Mouse (Mus musculus): ENCODE data around the gene Tnc. TPM values are rescaled to one million over a fixed set of nuclear protein-coding genes. Genes with fewer than 3 reads are reported as not detected.

The Tnc gene
- polyA plus RNA-seq, 1 experiment from 2014 or later: 12.7 TPM

- H3K9ac ChIP-seq: no peak overlapping the region
Measured at GRCm38 (mm10) chr4:64065266-64065665, 18.5 kb upstream of the Tnc start.

GRCm38 (mm10) chr4:64058856-64059231, 12.0 kb upstream of the Tnc start:
- H3K27me3 ChIP-seq (replicated peaks): peaks cover 73% of the 10 kb centered on the region
- H3K36me3 ChIP-seq: no peaks in the 10 kb centered on the region
- no peak overlapping the region for H3K4me3 ChIP-seq
- WGBS: 14% methylated on average over 6 of the region's 6 CpGs
- no peaks in the 10 kb centered on the region for H3K9me3 ChIP-seq
- H3K9ac ChIP-seq: no peak overlapping the region
- H3K4me2 ChIP-seq: 0 out of 2 replicates have a peak overlapping the region, but pooled peaks have one; percentile 9
- H3K4me1 ChIP-seq: peaks cover 17% of the 10 kb centered on the region
- no peak for ATAC-seq (ENCODE audit: extremely low read depth, insufficient number of reproducible peaks, low FRiP score, low TSS enrichment)
- H3K27ac ChIP-seq (replicated peaks): 0 out of 2 replicates have a peak overlapping the region, but pooled peaks have one; percentile 17

More at GRCm38 (mm10) chr4:64065266-64065665, 18.5 kb upstream of the Tnc start:
- H3K4me3 ChIP-seq: peak overlapping the region; percentile 29
- no peak overlapping the region for H3K27ac ChIP-seq (replicated peaks)
- H3K9me3 ChIP-seq: no peaks in the 10 kb centered on the region
- no peaks in the 10 kb centered on the region for H3K36me3 ChIP-seq
- peak overlapping the region; percentile 56 for H3K4me2 ChIP-seq
- peaks cover 55% of the 10 kb centered on the region for H3K27me3 ChIP-seq (replicated peaks)
- WGBS: 13% methylated on average over 10 of the region's 10 CpGs
- peaks cover 15% of the 10 kb centered on the region; the same call in 1 of the 2 replicates for H3K4me1 ChIP-seq
- ATAC-seq (ENCODE audit: extremely low read depth, insufficient number of reproducible peaks, low FRiP score, low TSS enrichment): no peak; the same call in 1 of the 2 replicates

GRCm38 (mm10) chr4:64058048-64058855, 11.4 kb upstream of the Tnc start:
- Histone ChIP-seq H3K9ac (no peak overlapping the region), H3K4me1 (peaks cover 17% of the 10 kb centered on the region), H3K4me2 (0 out of 2 replicates have a peak overlapping the region, but pooled peaks have one; percentile 9), H3K27me3 (replicated peaks) (peaks cover 73% of the 10 kb centered on the region), H3K9me3 (no peaks in the 10 kb centered on the region), H3K27ac (replicated peaks) (0 out of 2 replicates have a peak overlapping the region, but pooled peaks have one; percentile 17), H3K4me3 (no peak overlapping the region), H3K36me3 (no peaks in the 10 kb centered on the region)
- WGBS: 11% methylated on average over 12 of the region's 12 CpGs
- peak; percentile 66; the same call in 1 of the 2 replicates for ATAC-seq (ENCODE audit: extremely low read depth, insufficient number of reproducible peaks, low FRiP score, low TSS enrichment)

GRCm38 (mm10) chr4:64048177-64048576, 1.4 kb upstream of the Tnc start:
- peaks cover 98% of the 10 kb centered on the region for H3K27me3 ChIP-seq (replicated peaks)
- no peak overlapping the region for H3K4me3 ChIP-seq
- no peaks in the 10 kb centered on the region for H3K36me3 ChIP-seq
- no peak for ATAC-seq (ENCODE audit: extremely low read depth, insufficient number of reproducible peaks, low FRiP score, low TSS enrichment)
- H3K27ac ChIP-seq (replicated peaks): no peak overlapping the region
- H3K4me2 ChIP-seq: no peak overlapping the region
- no peaks in the 10 kb centered on the region for H3K9me3 ChIP-seq
- peaks cover 11% of the 10 kb centered on the region for H3K4me1 ChIP-seq
- 64% methylated on average over 7 of the region's 7 CpGs for WGBS
- no peak overlapping the region for H3K9ac ChIP-seq

- 61% methylated on average over 4 of the region's 4 CpGs for WGBS
- no peak for ATAC-seq (ENCODE audit: extremely low read depth, insufficient number of reproducible peaks, low FRiP score, low TSS enrichment)
- H3K4me1 ChIP-seq: peaks cover 11% of the 10 kb centered on the region
- no peak overlapping the region for H3K9ac ChIP-seq
- H3K4me2 ChIP-seq: peak overlapping the region; percentile 73
- H3K27ac ChIP-seq (replicated peaks): no peak overlapping the region
- no peak overlapping the region for H3K4me3 ChIP-seq
- H3K27me3 ChIP-seq (replicated peaks): peaks cover 80% of the 10 kb centered on the region
- no peaks in the 10 kb centered on the region for H3K36me3 ChIP-seq
- H3K9me3 ChIP-seq: no peaks in the 10 kb centered on the region
Measured at GRCm38 (mm10) chr4:64043893-64044292, 2.9 kb downstream of the Tnc start.

GRCm38 (mm10) chr4:64043371-64043770, 3.4 kb downstream of the Tnc start:
- no peak for ATAC-seq (ENCODE audit: extremely low read depth, insufficient number of reproducible peaks, low FRiP score, low TSS enrichment)
- no peak overlapping the region for H3K9ac ChIP-seq
- 78% methylated on average over 6 of the region's 6 CpGs for WGBS
- H3K27ac ChIP-seq (replicated peaks): no peak overlapping the region
- no peak overlapping the region for H3K4me3 ChIP-seq
- H3K27me3 ChIP-seq (replicated peaks): peaks cover 74% of the 10 kb centered on the region
- H3K9me3 ChIP-seq: no peaks in the 10 kb centered on the region
- H3K4me2 ChIP-seq: no peak overlapping the region
- H3K4me1 ChIP-seq: peaks cover 11% of the 10 kb centered on the region
- no peaks in the 10 kb centered on the region for H3K36me3 ChIP-seq

- no peak overlapping the region for H3K4me2 ChIP-seq
- H3K9ac ChIP-seq: no peak overlapping the region
- no peaks in the 10 kb centered on the region for H3K9me3 ChIP-seq
- no peak overlapping the region for H3K4me3 ChIP-seq
- ATAC-seq (ENCODE audit: extremely low read depth, insufficient number of reproducible peaks, low FRiP score, low TSS enrichment): no peak
- H3K4me1 ChIP-seq: no peaks in the 10 kb centered on the region
- WGBS: 61% methylated on average over 2 of the region's 2 CpGs
- no peak overlapping the region for H3K27ac ChIP-seq (replicated peaks)
- H3K27me3 ChIP-seq (replicated peaks): peaks cover 33% of the 10 kb centered on the region
- no peaks in the 10 kb centered on the region for H3K36me3 ChIP-seq
Measured at GRCm38 (mm10) chr4:64039091-64039490, 7.7 kb downstream of the Tnc start.

GRCm38 (mm10) chr4:64037513-64037912, 9.3 kb downstream of the Tnc start:
- ATAC-seq (ENCODE audit: extremely low read depth, insufficient number of reproducible peaks, low FRiP score, low TSS enrichment): no peak
- 79% methylated on average over 2 of the region's 2 CpGs for WGBS
- Histone ChIP-seq H3K9ac (no peak overlapping the region), H3K4me1 (no peaks in the 10 kb centered on the region), H3K27ac (replicated peaks) (no peak overlapping the region), H3K4me2 (no peak overlapping the region), H3K27me3 (replicated peaks) (peaks cover 22% of the 10 kb centered on the region), H3K36me3 (no peaks in the 10 kb centered on the region), H3K4me3 (no peak overlapping the region), H3K9me3 (no peaks in the 10 kb centered on the region)

- Histone ChIP-seq H3K9me3 (no peaks in the 10 kb centered on the region), H3K4me1 (no peaks in the 10 kb centered on the region), H3K9ac (no peak overlapping the region), H3K36me3 (no peaks in the 10 kb centered on the region), H3K4me3 (no peak overlapping the region), H3K4me2 (no peak overlapping the region), H3K27me3 (replicated peaks) (0 out of 2 replicates have a peak, but pooled peaks cover 3% of the 10 kb centered on the region), H3K27ac (replicated peaks) (no peak overlapping the region)
- ATAC-seq (ENCODE audit: extremely low read depth, insufficient number of reproducible peaks, low FRiP score, low TSS enrichment): no peak
- 66% methylated on average over 1 of the region's 1 CpGs for WGBS
Measured at GRCm38 (mm10) chr4:64034724-64035123, 12.1 kb downstream of the Tnc start.

GRCm38 (mm10) chr4:64033191-64033590, 13.6 kb downstream of the Tnc start:
- WGBS: 54% methylated on average over 2 of the region's 2 CpGs
- Histone ChIP-seq H3K9me3 (no peaks in the 10 kb centered on the region), H3K4me2 (no peak overlapping the region), H3K4me1 (no peaks in the 10 kb centered on the region), H3K36me3 (no peaks in the 10 kb centered on the region), H3K27ac (replicated peaks) (no peak overlapping the region), H3K27me3 (replicated peaks) (0 out of 2 replicates have a peak, but pooled peaks cover 3% of the 10 kb centered on the region), H3K4me3 (no peak overlapping the region), H3K9ac (no peak overlapping the region)
- no peak for ATAC-seq (ENCODE audit: extremely low read depth, insufficient number of reproducible peaks, low FRiP score, low TSS enrichment)

GRCm38 (mm10) chr4:64029486-64029885, 17.3 kb downstream of the Tnc start:
- Histone ChIP-seq H3K27me3 (replicated peaks) (0 out of 2 replicates have a peak, but pooled peaks cover 3% of the 10 kb centered on the region), H3K9me3 (no peaks in the 10 kb centered on the region), H3K9ac (no peak overlapping the region), H3K27ac (replicated peaks) (no peak overlapping the region), H3K4me2 (no peak overlapping the region), H3K4me3 (no peak overlapping the region), H3K36me3 (no peaks in the 10 kb centered on the region), H3K4me1 (no peaks in the 10 kb centered on the region)
- ATAC-seq (ENCODE audit: extremely low read depth, insufficient number of reproducible peaks, low FRiP score, low TSS enrichment): no peak
- WGBS: 50% methylated on average over 1 of the region's 1 CpGs

GRCm38 (mm10) chr4:64025591-64025990, 21.2 kb downstream of the Tnc start:
- H3K27ac ChIP-seq (replicated peaks): no peak overlapping the region
- H3K9me3 ChIP-seq: no peaks in the 10 kb centered on the region
- H3K4me2 ChIP-seq: no peak overlapping the region
- H3K27me3 ChIP-seq (replicated peaks): no peaks in the 10 kb centered on the region
- no peaks in the 10 kb centered on the region for H3K36me3 ChIP-seq
- no peaks in the 10 kb centered on the region for H3K4me1 ChIP-seq
- no peak overlapping the region for H3K4me3 ChIP-seq
- ATAC-seq (ENCODE audit: extremely low read depth, insufficient number of reproducible peaks, low FRiP score, low TSS enrichment): no peak
- WGBS: 77% methylated on average over 6 of the region's 6 CpGs
- no peak overlapping the region for H3K9ac ChIP-seq

Data from heart, embryonic 13.5 days (tissue).